Mouse (Mus musculus): Measurements from ENCODE around the gene Aldh1a2.

Aldh1a2 gene

GRCm38 (mm10) chr9:71215248-71216035 lies at the start of gene Aldh1a2:
Gene Aldh1a2 (plus strand): TSS chr9:71215789.
- no peak for DNase-seq (ENCODE audit: low spot score in 2 of 2)

- DNase-seq (ENCODE audit: low spot score in 2 of 2) = no peak
Observed at GRCm38 (mm10) chr9:71166019-71166705, 49.4 kb upstream of the Aldh1a2 start.

- DNase-seq (ENCODE audit: low spot score in 2 of 2) = no peak
Observed at GRCm38 (mm10) chr9:71166871-71167465, 48.6 kb upstream of the Aldh1a2 start.

DNA sequence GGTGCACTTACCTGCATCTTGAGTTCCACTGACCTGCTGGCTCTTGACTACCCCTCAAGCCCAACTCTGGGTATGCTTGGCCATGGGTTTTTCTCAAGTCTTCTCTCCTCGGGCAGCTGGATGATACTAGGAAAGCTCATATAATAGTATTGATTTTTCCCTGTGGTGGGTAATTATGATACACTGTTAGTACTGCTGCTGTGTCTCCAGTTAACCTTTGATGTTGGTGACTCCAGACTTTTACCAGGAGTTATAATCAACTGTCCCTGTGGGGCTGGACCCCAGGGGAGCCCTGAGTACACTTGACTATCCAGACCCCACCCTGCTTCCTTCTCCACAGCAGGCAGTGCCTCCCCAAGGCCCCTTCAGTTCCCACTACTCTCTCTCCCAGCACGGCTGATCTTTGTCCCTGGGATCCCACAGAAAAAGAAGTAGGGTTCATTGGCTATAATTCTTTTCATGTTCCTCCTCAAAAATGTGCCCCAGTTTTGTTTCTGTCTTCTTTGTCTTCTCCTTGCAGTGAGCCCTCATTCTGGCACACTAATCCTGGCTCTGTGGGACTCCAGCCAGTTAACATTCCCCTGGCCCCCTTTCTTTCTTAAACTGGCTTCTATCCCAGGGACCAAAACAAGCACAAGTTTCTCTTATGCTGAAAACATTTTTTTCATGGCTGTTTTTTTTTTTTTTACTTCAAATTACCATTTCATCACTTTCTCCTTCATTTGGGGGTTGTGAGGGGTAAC lies 47.9 kb upstream of the Aldh1a2 start:
- DNase-seq (ENCODE audit: low spot score in 2 of 2) = peak in 1 of 2 experiments; percentile 24

DNA sequence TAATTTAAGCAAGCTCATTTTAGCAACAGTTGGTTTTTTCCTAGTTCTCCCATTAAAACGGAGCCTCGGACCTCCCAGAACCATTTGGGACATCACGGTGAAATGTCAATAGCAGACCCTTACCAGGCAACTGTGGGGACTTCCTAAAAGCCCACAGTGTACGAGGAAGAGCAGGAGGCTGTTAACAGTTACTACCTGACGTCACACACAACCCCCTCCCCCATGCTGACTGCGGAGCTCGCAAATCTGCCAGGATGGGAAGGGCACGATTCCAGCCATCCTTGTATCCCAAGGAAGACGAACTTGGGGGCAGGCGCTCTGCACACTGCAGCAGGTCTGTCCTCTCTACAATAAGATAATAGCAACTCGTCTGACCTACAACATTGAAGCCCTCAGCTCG lies 47.1 kb upstream of the Aldh1a2 start, which contains the start of gene Aqp9:
Aqp9 (minus strand) TSS at position 172 of the 400 bp plus-strand sequence.
- DNase-seq (ENCODE audit: low spot score in 2 of 2) = no peak

DNA sequence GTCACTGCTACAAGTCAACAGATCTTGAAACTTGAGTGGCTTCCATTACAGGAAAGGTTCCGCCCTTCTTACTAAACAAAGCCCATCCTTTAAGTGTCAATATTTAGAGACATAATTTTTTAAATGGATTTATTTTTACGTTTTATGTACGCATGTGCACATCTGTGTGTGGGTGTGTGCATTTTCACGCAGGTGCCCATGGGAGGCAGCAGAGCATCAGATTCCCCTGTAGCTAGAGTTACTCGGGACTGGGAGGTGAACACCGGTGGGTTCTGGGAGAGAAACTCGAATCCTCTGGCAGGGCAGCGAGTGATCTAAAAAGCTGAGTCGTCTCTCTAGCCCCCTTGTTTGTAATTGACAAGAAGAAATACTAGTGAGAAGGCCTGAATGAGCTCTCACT lies 42.1 kb upstream of the Aldh1a2 start:
- DNase-seq (ENCODE audit: low spot score in 2 of 2) = no peak

- no peak for DNase-seq (ENCODE audit: low spot score in 2 of 2)
Observed at GRCm38 (mm10) chr9:71174316-71174975, 41.1 kb upstream of the Aldh1a2 start.

DNA sequence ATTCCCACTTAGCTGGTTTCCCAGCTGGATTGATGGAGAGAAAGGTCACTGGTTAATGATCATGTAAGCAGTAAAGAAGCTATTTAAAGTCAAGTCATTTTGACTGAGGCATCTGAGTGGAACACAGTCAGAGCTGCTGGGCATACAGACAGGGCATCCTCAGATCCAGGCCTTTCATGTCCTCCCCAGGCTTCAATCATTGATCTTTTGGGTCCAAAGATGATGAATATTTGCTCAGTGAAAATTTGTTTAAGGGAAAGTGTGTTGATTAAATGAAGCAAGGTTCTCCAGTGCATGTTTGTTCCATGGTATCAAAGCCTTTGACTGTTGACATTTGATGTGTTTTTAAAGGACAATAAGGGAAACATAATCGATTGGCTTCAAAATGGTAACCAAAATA lies 39.9 kb upstream of the Aldh1a2 start:
- no peak for DNase-seq (ENCODE audit: low spot score in 2 of 2)

DNA sequence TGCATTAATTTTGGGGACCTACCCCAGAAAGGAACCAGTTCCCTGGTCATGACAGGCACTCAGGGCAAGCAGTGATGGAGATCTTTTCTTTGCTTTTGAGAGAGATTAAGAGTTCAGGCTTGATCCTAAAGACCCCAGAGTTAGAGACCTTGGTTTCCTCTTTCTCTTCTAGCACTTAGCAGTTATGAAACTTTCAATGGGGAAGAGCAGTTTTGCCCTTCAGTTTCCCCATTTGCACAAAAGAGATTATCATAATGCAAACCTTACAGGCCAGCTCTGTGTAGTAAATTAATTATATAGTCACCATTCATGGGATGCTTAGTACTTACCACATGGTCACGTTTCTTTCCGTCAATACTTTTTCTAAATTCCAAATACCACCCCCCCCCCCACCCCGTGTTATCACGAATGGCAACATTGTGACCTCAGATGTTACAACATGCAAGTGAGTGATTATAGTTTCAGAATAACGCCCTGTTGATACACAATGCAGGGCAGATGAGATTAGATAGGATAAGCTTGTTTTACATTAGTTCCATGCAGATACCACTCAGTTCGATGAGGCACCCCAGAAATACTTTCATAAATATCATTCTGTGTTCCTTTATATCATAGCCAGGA lies 36.2 kb upstream of the Aldh1a2 start:
- no peak for DNase-seq (ENCODE audit: low spot score in 2 of 2)

DNA sequence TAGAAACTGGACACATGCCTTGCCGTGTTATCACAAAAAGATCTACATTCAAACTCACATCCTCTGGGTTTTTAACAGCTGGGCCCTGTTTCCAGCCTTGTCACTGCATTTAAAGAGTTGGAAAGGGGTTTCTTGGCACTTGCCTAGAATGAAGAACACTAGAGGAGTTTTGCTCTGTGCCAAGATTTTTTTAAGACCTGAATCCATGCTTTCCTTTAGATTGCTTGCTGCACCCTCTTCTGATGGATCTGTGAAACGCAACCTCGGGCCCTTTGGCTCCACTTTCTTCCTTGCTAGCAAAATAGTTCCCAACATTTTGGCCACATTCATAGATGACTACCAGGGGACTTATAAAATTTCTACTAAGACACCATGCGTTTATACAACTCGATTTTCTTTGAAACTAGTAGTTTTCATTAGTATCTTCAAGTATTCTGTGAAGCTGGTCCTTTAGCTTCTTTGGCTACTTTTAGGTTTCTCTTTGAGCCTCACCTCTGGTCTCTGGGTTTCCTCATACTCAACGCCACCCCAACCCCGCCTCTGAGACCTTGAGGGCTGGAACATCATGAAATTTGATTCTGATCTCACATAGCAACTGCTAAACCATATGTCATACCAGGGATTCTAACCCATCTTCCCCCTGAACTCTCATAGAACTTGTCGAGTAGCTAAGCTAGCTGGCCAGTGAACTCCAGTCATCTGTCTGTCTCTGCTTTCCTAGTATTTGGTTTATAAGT lies 35.5 kb upstream of the Aldh1a2 start:
- DNase-seq (ENCODE audit: low spot score in 2 of 2) = peak; percentile 11 to 22

- no peak for DNase-seq (ENCODE audit: low spot score in 2 of 2)
Observed at GRCm38 (mm10) chr9:71185285-71185684, 30.3 kb upstream of the Aldh1a2 start.

DNA sequence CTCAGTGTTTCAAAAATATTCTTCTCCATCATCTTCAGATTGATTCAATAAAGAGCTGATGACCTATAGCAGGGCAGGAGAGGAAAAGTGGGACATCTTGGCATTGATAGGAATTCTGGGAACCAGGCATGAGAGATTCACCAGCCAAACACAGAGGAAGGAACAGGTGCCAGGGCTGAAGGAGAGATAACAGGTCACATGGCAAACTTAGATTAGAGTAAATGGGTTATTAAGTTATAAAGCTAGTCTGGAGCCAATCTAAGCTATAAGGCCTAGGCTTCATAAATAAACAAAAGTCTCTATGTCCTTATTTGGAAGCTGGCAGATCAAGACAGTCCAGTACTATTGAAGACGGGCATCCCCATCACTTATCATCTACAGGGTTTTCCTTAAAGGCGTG lies 29.8 kb upstream of the Aldh1a2 start:
- DNase-seq (ENCODE audit: low spot score in 2 of 2) = no peak

GRCm38 (mm10) chr9:71187396-71187795 lies 28.2 kb upstream of the Aldh1a2 start:
- no peak for DNase-seq (ENCODE audit: low spot score in 2 of 2)

DNA sequence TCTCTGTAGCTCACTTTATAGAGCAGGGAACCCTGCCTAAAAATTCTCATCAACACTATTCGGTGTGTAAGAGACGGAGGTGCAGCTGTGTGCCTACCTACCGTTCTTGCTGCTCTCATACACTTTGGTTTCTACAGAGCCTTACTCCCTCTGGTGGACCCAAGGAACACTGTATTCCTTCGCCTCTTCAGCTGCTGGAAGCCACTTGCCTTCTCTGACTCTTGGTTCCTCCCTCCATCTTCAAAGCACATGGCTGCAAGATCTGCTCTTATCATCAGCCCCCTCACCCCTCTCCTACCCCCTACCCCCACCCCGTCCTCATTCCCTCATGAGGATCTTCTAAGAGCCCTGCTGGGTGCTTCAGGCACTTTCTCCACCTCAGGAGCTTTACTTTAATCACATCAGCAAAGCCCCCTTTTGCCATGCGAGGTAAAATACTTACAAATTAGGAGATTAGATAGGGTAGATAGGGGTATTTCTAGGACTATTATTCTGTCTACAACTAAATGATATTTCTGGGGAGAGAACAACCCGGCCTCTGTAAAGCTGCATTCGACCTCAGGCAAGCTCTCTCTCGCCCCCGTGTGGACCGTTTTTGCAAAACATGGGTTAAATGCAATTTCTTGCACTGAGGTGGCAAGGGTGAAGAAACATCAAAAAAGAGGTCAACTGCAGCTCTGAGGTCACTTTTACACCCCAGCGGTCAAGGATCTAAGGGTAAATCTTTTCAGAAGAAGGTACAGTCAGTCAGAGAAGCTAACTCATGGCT lies 26.8 kb upstream of the Aldh1a2 start:
- DNase-seq (ENCODE audit: low spot score in 2 of 2) = peak; percentile 72 to 73

DNA sequence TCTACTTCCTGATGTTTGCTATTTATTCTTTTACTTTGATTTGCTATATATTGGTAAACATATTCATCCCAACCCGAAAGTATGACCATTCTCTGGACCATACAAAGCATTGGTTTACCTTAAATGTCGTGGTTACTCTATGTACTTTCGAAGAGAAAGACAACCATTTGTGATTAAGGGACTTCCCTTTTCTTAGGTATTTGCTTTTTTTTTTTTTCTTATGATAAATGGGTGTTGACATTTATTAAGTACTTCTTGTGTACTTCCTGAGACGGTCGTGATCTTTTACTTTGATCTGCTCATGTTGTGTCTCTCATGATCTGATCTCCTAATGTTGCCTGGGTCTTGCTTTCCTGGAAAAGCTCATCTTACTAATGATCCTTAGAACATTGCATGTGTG lies 16.8 kb upstream of the Aldh1a2 start:
- DNase-seq (ENCODE audit: low spot score in 2 of 2) = no peak

DNA sequence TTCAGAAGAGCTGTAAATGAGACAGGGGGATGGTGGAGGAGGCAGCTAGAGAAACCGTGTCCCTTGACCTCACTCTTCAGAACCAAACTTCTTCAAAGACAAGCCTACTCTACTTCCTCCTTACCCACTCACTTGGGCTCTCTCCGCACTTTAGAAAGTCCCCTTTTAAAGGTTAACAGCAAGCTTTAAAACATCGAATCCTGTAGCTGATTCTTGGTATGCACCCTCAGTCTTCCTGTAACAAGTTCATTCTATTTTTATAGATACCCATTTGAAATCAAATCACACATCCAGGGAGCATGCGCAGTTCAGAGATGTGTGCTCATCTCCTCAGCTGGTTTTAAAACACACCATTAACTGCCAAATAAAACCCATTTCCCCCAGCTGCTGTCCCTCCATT lies 13.3 kb upstream of the Aldh1a2 start:
- no peak for DNase-seq (ENCODE audit: low spot score in 2 of 2)

- no peak for DNase-seq (ENCODE audit: low spot score in 2 of 2)
Observed at GRCm38 (mm10) chr9:71209299-71209698, 6.3 kb upstream of the Aldh1a2 start.

GRCm38 (mm10) chr9:71210870-71211269 lies 4.7 kb upstream of the Aldh1a2 start:
- DNase-seq (ENCODE audit: low spot score in 2 of 2) = peak; percentile 47 to 56

DNA sequence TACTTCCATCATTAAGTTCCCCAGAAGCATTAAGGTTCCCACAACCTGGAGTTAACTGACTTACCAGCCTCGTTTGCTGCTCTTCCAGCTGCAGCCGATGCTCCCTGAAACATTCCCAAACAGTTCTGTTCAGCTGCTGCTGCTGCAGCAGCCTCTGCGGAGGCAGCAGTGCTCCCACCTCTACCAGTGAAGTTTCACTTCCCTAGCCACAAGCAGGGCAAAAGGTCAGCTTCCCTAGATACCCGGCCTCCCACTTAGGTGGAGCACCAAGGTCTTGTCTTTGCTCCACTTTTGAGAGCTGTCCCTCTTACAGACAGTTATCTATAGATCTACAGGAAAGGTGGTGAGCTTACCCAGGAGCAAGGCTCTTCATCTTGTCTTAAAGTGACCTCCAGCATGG lies 2.0 kb upstream of the Aldh1a2 start:
- DNase-seq (ENCODE audit: low spot score in 2 of 2) = no peak

Measured in right cerebral cortex, adult 2 months (tissue).